Comparison of ENCODE assay signal across 11 mouse cellular contexts in the genomic region with DNA sequence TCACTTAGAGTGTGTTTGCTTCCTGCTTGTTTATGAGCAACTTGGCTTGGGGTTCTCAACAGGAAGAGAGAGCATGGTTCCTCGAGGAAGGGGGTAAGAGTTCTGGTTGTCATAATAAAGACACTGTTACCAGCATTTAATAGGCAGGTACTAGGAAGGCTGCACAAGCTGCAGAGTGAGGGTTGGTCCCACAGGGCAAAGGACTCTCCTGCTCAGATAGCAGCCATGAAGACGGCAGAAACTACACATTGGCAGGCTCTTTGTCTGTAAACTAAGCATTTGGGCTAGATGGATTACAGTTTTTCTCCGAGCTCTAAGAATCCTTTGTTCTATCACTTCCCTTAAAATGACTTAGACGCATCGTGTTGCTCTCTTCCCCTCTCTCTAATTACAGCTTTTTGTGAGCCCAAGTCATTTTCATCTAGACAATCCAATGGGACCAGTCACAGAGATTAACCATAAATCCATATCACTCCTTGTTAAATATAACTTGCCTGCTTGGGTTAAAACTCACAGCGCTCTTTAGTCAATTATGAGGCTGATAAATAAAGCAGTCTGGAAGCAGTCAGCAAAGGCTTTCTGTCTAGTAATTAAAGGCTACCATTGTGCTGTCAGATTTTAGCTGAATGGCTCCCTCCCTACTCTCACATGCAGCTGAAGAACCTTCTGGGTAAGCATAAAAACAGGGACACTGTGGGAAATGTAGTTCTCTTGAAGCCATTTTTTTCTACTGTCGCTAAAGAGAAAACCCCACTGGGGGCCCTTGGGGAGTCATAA. TPM values are rescaled to one million over a fixed set of nuclear protein-coding genes. Genes with fewer than 3 reads are reported as not detected.
DNase-seq lines count a peak whose midpoint lies in the region; ATAC-seq lines count a peak whose summit lies in the region.
"Had no signal": no experiment of that assay in that cellular context is flagged by ENCODE, and none has a peak within 500 bp of the region (broad histone marks: within the 10 kb centered on the region; RNA-seq: fewer than 3 reads in every experiment).

No protein-coding gene starts in this region.

- no peaks in the 10 kb centered on the region for H3K9me3 ChIP-seq in hindbrain, embryonic 12.5 days (replicated peaks)
- no peaks in the 10 kb centered on the region for H3K9me3 ChIP-seq in midbrain, embryonic 16.5 days (replicated peaks; ENCODE audit: control insufficient read depth, low read length, poor library complexity, severe bottlenecking)

- 57% methylated on average over 7 of the region's 7 CpGs for WGBS in hindbrain, embryonic 12.5 days
- WGBS in midbrain, embryonic 16.5 days: 35% methylated on average over 7 of the region's 7 CpGs

- ATAC-seq in hindbrain, embryonic 12.5 days (ENCODE audit: low FRiP score): 0 out of 2 replicates have a peak, but pooled peaks have one; percentile 56
- peak; percentile 80 for ATAC-seq in midbrain, embryonic 16.5 days

- no peak overlapping the region for H3K27ac ChIP-seq in hindbrain, embryonic 12.5 days
- peak overlapping the region; percentile 43 for H3K27ac ChIP-seq in midbrain, embryonic 16.5 days (ENCODE audit: low read length)
- H3K27ac ChIP-seq: heart, adult 2 months had no signal

- no peak overlapping the region for H3K4me3 ChIP-seq in hindbrain, embryonic 12.5 days
- H3K4me3 ChIP-seq in midbrain, embryonic 16.5 days (ENCODE audit: low read depth, low read length): no peak overlapping the region
- H3K4me3 ChIP-seq: heart, adult 2 months had no signal

- H3K9ac ChIP-seq in hindbrain, embryonic 12.5 days: no peak overlapping the region
- H3K9ac ChIP-seq in midbrain, embryonic 16.5 days (ENCODE audit: low read depth, low read length): no peak overlapping the region; the same call in 1 of the 2 replicates
- H3K9ac ChIP-seq: lung, embryonic 14.5 days had no signal

- H3K4me1 ChIP-seq in hindbrain, embryonic 12.5 days: peaks cover 4% of the 10 kb centered on the region; the same call in 1 of the 2 replicates
- peaks cover 2% of the 10 kb centered on the region; the same call in 1 of the 2 replicates for H3K4me1 ChIP-seq in midbrain, embryonic 16.5 days (ENCODE audit: control insufficient read depth, insufficient read depth, low read length)

- no peaks in the 10 kb centered on the region for H3K36me3 ChIP-seq in hindbrain, embryonic 12.5 days
- H3K36me3 ChIP-seq in midbrain, embryonic 16.5 days (ENCODE audit: control insufficient read depth, insufficient read depth, low read length): no peaks in the 10 kb centered on the region

- H3K4me2 ChIP-seq in hindbrain, embryonic 12.5 days (replicated peaks): no peak overlapping the region
- no peak overlapping the region for H3K4me2 ChIP-seq in midbrain, embryonic 16.5 days (ENCODE audit: low read length)
- H3K4me2 ChIP-seq: lung, embryonic 14.5 days had no signal

- no peaks in the 10 kb centered on the region for H3K27me3 ChIP-seq in hindbrain, embryonic 12.5 days
- H3K27me3 ChIP-seq in midbrain, embryonic 16.5 days (ENCODE audit: control insufficient read depth, insufficient read depth, low read depth, low read length): no peaks in the 10 kb centered on the region

- DNase-seq in brain, adult 2 months (ENCODE audit: low read depth, low spot score): peak; percentile 71
- peak; percentile 37 for DNase-seq in brain, embryonic 18.5 days (ENCODE audit: low read depth, low spot score)
- DNase-seq in lung, postnatal 4 days: no peak
- DNase-seq in cerebellum, adult 9-10 months: no peak
- no peak for DNase-seq in left cerebral cortex, adult 11 months (ENCODE audit: low spot score)
- DNase-seq: cerebellum, postnatal 25 days; heart, adult 2 months; kidney, postnatal 4 days; lung, embryonic 14.5 days had no signal

RNA-seq across cellular contexts. Expression of gene Prss35, which starts 17.7 kb away (rescaled TPM):
- polyA plus RNA-seq in hindbrain, embryonic 12.5 days (2016; fragmentation: Nextera tagmentation; extraction: Ambion mirVana): 5.6 and 7.1 TPM in 2 replicates
- 4.2 and 5.3 TPM in 2 replicates for polyA plus RNA-seq in midbrain, embryonic 16.5 days (2015; fragmentation: Nextera tagmentation; extraction: Ambion mirVana)

RNA-seq across cellular contexts. Expression of gene Me1, which starts 30.0 kb away (rescaled TPM):
- polyA plus RNA-seq in hindbrain, embryonic 12.5 days (2016; fragmentation: Nextera tagmentation; extraction: Ambion mirVana): 22.8 and 27.1 TPM in 2 replicates
- polyA plus RNA-seq in midbrain, embryonic 16.5 days (2015; fragmentation: Nextera tagmentation; extraction: Ambion mirVana): 44.8 and 51.5 TPM in 2 replicates

Comparison
In these comparisons a context has a peak if more than half of its experiments do, and no peak if none do; other contexts are left out.
1. DNase-seq: peak in brain, adult 2 months (single experiment) and brain, embryonic 18.5 days (single experiment); none in lung, postnatal 4 days (0 of 2), cerebellum, adult 9-10 months (single experiment) and left cerebral cortex, adult 11 months (single experiment).